Mouse (Mus musculus) CH12.LX (cell line): Measurements from ENCODE around the gene Tcl1b4.

ENCODE experiments used
- CTCF ChIP-seq, 2 experiments: IDR thresholded peaks in 1 of 2; conservative IDR thresholded peaks in 1 of 2; 2 replicates each; pipeline ENCODE4 v1.5.1; 2011 to 2012; ENCODE audit warnings: low read depth in 2 of 2, low read length in 2 of 2, improper control_type of control experiment in 1 of 2, inconsistent platforms in 1 of 2, mild to moderate bottlenecking in 1 of 2, moderate library complexity in 1 of 2
- MAFK ChIP-seq: IDR thresholded peaks from 2 replicates; pipeline ENCODE4 v1.6.1; 2011; ENCODE audit warnings: low read length, improper control_type of control experiment; ENCODE audit not compliant: insufficient replicate concordance
- MXI1 ChIP-seq: IDR thresholded peaks from 2 replicates; pipeline ENCODE4 v1.6.1; 2011; ENCODE audit warnings: mild to moderate bottlenecking, low read depth, low read length, improper control_type of control experiment
- NELFE ChIP-seq: IDR thresholded peaks from 2 replicates; pipeline ENCODE4 v1.6.1; 2011; ENCODE audit warnings: low read depth, low read length, improper control_type of control experiment
- POLR2AphosphoS2 ChIP-seq: IDR thresholded peaks from 2 replicates; pipeline ENCODE4 v1.6.1; 2011; ENCODE audit warnings: low read depth, low read length, improper control_type of control experiment
- RAD21 ChIP-seq: IDR thresholded peaks from 2 replicates; pipeline ENCODE4 v1.6.1; 2011; ENCODE audit warnings: low read depth, mild to moderate bottlenecking, low read length, improper control_type of control experiment, moderate library complexity
- USF1 ChIP-seq: IDR thresholded peaks from 2 replicates; pipeline ENCODE4 v1.6.1; 2014; ENCODE audit warnings: low read depth, mild to moderate bottlenecking, inconsistent platforms, low read length, improper control_type of control experiment

- no peak for TF ChIP-seq NELFE
- no peak for TF ChIP-seq POLR2AphosphoS2
- no peak for TF ChIP-seq CTCF (conservative IDR thresholded peaks at IDR 0.05 in 1 of 2, IDR thresholded peaks at IDR 0.05 in 1 of 2; ENCODE audit: low read depth in 2 of 2, low read length in 2 of 2)
- TF ChIP-seq RAD21, result no peak
- TF ChIP-seq USF1, result no peak
- TF ChIP-seq MXI1, result no peak
- TF ChIP-seq MAFK, result no peak
These were observed 42.9 kb upstream of the Tcl1b4 start for GRCm38 (mm10) chr12:105158842-105159241.
